Mouse (Mus musculus) heart, adult 9 months (tissue): ENCODE measurements around the gene 3110018I06Rik.

ENCODE experiments used
- DNase-seq, 2 experiments: peaks; one replicate each; pipeline ENCODE4 v3.0.0; 2022; ENCODE audit warnings: low spot score in 2 of 2

The 3110018I06Rik gene

DNA sequence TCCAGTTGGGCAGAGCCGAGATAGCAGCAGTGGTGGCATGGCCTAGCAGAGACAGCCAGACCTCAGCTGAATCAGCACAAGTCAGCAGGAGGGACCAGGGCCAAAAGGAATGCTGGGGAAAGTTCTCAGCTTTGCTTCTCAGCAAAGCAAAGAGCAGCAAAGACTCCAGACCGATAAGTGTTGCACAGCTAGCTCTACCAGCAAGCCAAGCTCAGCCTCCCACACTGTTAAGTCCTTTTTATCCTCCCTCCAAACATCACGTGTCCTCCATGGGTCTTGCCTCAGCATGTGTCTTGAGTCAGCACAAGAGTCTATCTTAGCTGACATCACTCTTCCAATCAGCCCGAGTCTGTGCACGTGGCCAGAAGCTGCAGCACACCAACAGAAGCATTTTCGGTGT, at the start of gene 3110018I06Rik:
3110018I06Rik (plus strand) TSS at position 262 of the 400 bp plus-strand sequence.
- no peak for DNase-seq

GRCm38 (mm10) chr12:107444681-107445080, 43.8 kb upstream of the 3110018I06Rik start:
- no peak for DNase-seq

- no peak for DNase-seq
Measured at GRCm38 (mm10) chr12:107457835-107458234, 30.6 kb upstream of the 3110018I06Rik start.

DNA sequence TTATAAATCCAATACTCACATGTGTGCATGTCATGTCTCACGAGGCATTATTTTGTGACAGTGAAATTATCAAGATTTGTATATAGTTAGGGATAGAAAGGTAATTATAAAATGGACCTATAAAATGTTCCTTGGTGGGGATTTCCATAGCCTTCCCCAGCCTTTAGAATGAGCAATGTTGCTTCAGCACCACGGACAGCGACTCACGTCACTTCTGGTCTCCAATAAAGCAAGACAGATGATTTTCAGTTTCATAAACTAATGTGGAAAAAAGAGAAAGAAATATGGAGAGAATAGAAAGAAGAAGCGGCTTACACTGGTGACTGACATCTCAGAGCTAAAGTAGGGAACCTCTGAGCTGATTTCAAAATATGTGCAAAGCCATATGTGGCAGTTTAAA, 23.7 kb upstream of the 3110018I06Rik start:
- DNase-seq, result no peak

GRCm38 (mm10) chr12:107476441-107477291, 11.8 kb upstream of the 3110018I06Rik start:
- DNase-seq, result no peak

- DNase-seq, result no peak
Measured at GRCm38 (mm10) chr12:107479350-107479749, 9.1 kb upstream of the 3110018I06Rik start.

DNA sequence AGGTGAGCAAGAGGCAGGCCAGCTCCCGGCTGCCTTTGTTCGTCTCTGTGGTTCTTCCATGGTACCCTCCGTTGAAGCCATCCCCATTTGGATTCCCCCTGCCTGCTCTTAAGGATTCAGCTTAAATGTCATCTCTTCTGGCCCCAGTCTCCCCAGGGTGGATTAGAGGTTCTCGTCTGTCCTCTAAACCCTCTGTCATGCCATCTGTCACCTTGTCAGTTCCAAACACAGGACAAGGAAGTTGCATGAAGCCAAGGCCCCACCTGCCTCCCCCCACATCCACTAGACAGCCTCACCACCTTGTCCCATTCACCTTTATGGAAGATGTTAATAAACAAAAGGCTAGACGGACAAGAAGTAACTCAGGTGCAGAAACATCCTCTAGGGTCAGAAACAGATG, 5.4 kb upstream of the 3110018I06Rik start:
- no peak for DNase-seq

DNA sequence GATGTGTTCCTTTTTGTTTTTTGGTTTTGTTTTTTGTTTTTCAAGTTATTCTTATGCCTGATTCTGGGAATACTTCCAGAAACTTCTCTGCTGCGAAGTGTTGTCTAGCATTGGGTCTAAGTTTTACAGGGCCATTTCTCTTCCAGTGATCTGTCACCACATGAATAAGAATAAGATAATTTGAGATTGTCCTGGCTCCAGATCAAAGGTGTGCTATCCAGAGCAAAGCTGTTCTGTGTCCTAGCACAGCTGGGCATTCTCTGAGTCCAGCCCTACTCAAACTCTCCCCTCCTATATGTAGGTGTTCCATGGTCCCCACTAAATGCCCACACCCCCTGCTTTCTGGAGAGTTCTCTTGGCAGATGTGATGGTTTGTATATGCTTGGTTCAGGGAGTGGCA, 2.9 kb downstream of the 3110018I06Rik start:
- no peak for DNase-seq

DNA sequence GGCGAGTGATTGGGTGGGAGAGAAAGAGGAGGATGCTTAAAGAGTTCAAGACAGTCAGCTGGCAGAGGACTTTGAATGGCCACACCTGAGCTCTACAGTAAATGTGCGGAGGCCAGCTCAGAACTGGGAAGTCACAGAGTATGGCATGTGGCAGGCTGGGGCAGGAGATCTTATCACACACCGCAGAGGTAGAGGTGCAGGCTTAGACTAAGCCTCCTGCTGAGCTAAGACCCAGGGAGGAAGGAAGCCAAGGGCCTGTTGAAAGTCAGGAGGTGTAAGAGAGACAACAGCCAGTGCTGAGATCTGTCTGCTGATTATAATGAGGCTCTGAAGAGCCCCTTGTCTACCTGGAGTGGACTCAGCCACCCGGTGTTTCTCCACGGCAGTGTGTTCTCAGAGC, 8.5 kb downstream of the 3110018I06Rik start:
- DNase-seq, result no peak

- no peak for DNase-seq
Measured at GRCm38 (mm10) chr12:107509661-107510237, 21.3 kb downstream of the 3110018I06Rik start.

- DNase-seq, result no peak
Measured at GRCm38 (mm10) chr12:107511112-107511511, 22.7 kb downstream of the 3110018I06Rik start.

DNA sequence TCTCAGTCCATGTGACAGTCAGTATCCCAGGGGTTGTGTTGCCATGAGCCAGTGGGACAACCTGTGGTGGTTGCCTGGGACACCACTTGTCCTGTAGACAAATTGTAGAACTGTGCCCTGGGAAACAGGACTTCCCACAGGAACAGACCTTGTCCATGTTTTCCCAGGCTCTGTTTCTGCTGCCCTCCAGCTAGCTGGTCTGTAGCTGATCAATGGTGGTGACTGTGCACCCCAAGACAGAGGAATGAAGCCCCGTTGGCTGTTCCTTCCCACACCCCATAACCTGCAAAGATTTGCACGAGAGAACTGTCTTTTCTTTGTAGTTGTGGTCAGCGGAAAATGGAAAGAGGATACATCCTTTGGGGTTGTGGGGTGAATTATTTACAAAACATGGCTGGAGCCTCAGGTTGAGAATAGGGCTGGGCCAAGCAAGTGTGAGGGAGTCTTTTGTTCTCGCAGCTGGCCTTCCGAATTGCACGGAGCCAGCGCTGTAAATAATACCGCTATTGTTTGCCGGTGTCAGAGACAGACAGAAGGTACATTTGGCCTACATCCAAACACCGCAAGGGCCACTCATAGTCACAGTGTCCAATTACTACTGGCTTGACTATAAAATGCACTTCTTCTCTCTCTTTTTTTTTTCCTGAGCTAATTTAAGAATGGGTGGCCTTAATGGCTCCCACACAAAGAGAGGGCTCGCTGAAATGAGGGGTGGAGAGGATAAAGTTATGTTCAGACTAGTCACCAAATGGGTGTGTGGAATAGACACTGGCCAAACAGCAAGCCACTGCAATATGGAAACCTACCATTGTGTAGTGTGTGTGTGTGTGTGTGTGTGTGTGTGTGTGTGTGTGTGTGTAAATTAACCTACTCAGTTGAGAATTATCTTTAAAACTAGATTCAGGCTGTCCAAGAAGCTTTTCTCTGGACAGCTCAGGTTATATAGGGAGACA, 28.1 kb downstream of the 3110018I06Rik start:
- no peak for DNase-seq

DNA sequence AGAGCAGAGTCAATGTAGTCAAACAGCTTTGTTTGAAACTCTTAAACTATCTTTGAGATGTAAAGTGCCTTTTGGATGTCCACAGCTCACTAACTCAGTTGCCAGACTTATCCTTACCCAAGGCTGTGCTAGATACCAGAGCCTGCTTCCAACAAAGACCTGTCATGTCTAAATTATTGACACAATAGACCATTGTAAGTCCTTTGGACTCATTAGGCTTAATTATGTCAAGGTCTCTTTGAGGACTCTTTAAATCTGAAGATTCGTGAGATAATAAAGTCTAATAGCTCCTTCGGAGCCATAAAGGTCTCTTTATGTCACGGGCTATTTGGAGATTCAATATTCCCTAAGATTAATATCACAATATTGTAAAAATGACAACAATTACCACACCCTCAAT, 32.5 kb downstream of the 3110018I06Rik start:
- DNase-seq, result no peak

GRCm38 (mm10) chr12:107528346-107528880, 40.0 kb downstream of the 3110018I06Rik start:
- DNase-seq, result no peak

GRCm38 (mm10) chr12:107532871-107533270, 44.4 kb downstream of the 3110018I06Rik start:
- DNase-seq, result no peak
